Mouse (Mus musculus): ENCODE measurements around the gene Slc35a1. TPM values are rescaled to one million over a fixed set of nuclear protein-coding genes. Genes with fewer than 3 reads are reported as not detected.

Slc35a1 gene
- total and polyA plus RNA-seq, 3 experiments, result 24.3 to 26.0 TPM; not detected in 1

- no peaks in the 10 kb centered on the region for H3K9me3 ChIP-seq (replicated peaks; ENCODE audit: insufficient read depth, low read length)
- no peak for DNase-seq (ENCODE audit: low read depth, low spot score)
- no peak overlapping the region for H3K27ac ChIP-seq (ENCODE audit: control insufficient read depth, low read depth, low read length)
- no peaks in the 10 kb centered on the region for H3K27me3 ChIP-seq (ENCODE audit: control insufficient read depth in 1 of 2, insufficient read depth in 2 of 2, low read length in 2 of 2)
- no peak overlapping the region for H3K4me3 ChIP-seq (ENCODE audit: control insufficient read depth in 1 of 2, insufficient read depth in 1 of 2, low read depth in 2 of 2, low read length in 2 of 2)
- no peaks in the 10 kb centered on the region for H3K79me2 ChIP-seq (ENCODE audit: control insufficient read depth, insufficient read depth, low read length, poor library complexity)
- H3K9ac ChIP-seq (ENCODE audit: control insufficient read depth, low read depth, low read length, poor library complexity, severe bottlenecking), result no peak overlapping the region
- peaks cover 0 to 4% of the 10 kb centered on the region in 2 experiments; a peak in 2 of 4 replicates for H3K36me3 ChIP-seq (ENCODE audit: control insufficient read depth in 1 of 2, insufficient read depth in 2 of 2, low read length in 2 of 2)
- no peaks in the 10 kb centered on the region for H3K4me1 ChIP-seq (ENCODE audit: control insufficient read depth in 1 of 2, insufficient read depth in 2 of 2, low read length in 2 of 2)
- no peak for TF ChIP-seq MYC (IDR thresholded peaks at IDR 0.05; ENCODE audit: low read depth, low read length)
- TF ChIP-seq MAFK (IDR thresholded peaks at IDR 0.05; ENCODE audit: borderline replicate concordance, low read depth, low read length), result no peak
- no peak for TF ChIP-seq RCOR1 (IDR thresholded peaks at IDR 0.05; ENCODE audit: low read depth, low read length)
- TF ChIP-seq KAT2A (conservative IDR thresholded peaks at IDR 0.05; ENCODE audit: low read depth, low read length), result no peak
- no peak for TF ChIP-seq MAZ (IDR thresholded peaks at IDR 0.05; ENCODE audit: low read depth, low read length)
- TF ChIP-seq ZKSCAN1 (IDR thresholded peaks at IDR 0.05; ENCODE audit: low read depth, low read length), result no peak
- TF ChIP-seq JUND (IDR thresholded peaks at IDR 0.05; ENCODE audit: low read depth, low read length), result no peak
- TF ChIP-seq CHD1 (IDR thresholded peaks at IDR 0.05; ENCODE audit: low read depth, low read length), result no peak
- no peak for TF ChIP-seq POLR2A (IDR thresholded peaks at IDR 0.05; ENCODE audit: control insufficient read depth in 1 of 2, insufficient read depth in 1 of 2, low read depth in 1 of 2, low read length in 2 of 2, poor library complexity in 1 of 2)
- no peak for TF ChIP-seq RAD21 (IDR thresholded peaks at IDR 0.05; ENCODE audit: low read depth, low read length)
- no peak for TF ChIP-seq SIN3A (IDR thresholded peaks at IDR 0.05; ENCODE audit: low read length)
- TF ChIP-seq NELFE (IDR thresholded peaks at IDR 0.05; ENCODE audit: low read depth, low read length), result no peak
- no peak for TF ChIP-seq TBP (IDR thresholded peaks at IDR 0.05; ENCODE audit: low read depth, low read length)
- no peak for TF ChIP-seq USF2 (IDR thresholded peaks at IDR 0.05; ENCODE audit: borderline replicate concordance in 1 of 2, insufficient read depth in 1 of 2, low read depth in 1 of 2, low read length in 2 of 2)
- TF ChIP-seq ZNF384 (IDR thresholded peaks at IDR 0.05; ENCODE audit: low read depth, low read length), result no peak
- no peak for TF ChIP-seq ETS1 (IDR thresholded peaks at IDR 0.05; ENCODE audit: low read depth, low read length)
- TF ChIP-seq EP300 (IDR thresholded peaks at IDR 0.05; ENCODE audit: low read depth in 1 of 2, low read length in 2 of 2), result no peak
- TF ChIP-seq HCFC1 (IDR thresholded peaks at IDR 0.05; ENCODE audit: low read depth, low read length), result no peak
- no peak for TF ChIP-seq ZMIZ1 (IDR thresholded peaks at IDR 0.05; ENCODE audit: low read depth, low read length)
Measured at GRCm38 (mm10) chr4:34637386-34637785, 49.9 kb downstream of the Slc35a1 start.

- H3K36me3 ChIP-seq (ENCODE audit: control insufficient read depth in 1 of 2, insufficient read depth in 2 of 2, low read length in 2 of 2), result peaks cover 0 to 7% of the 10 kb centered on the region in 2 experiments; a peak in 2 of 4 replicates
- H3K9ac ChIP-seq (ENCODE audit: control insufficient read depth, low read depth, low read length, poor library complexity, severe bottlenecking), result no peak overlapping the region
- H3K4me1 ChIP-seq (ENCODE audit: control insufficient read depth in 1 of 2, insufficient read depth in 2 of 2, low read length in 2 of 2), result no peaks in the 10 kb centered on the region
- TF ChIP-seq KAT2A (conservative IDR thresholded peaks at IDR 0.05; ENCODE audit: low read depth, low read length), result no peak
- TF ChIP-seq USF2 (IDR thresholded peaks at IDR 0.05; ENCODE audit: borderline replicate concordance in 1 of 2, insufficient read depth in 1 of 2, low read depth in 1 of 2, low read length in 2 of 2), result no peak
- no peak for TF ChIP-seq SMC3 (IDR thresholded peaks at IDR 0.05; ENCODE audit: low read depth, low read length)
- no peak for TF ChIP-seq NELFE (IDR thresholded peaks at IDR 0.05; ENCODE audit: low read depth, low read length)
- no peak for TF ChIP-seq CTCF (IDR thresholded peaks at IDR 0.05 in 2 of 3, conservative IDR thresholded peaks at IDR 0.05 in 1 of 3; ENCODE audit: control insufficient read depth in 1 of 3, insufficient read depth in 1 of 3, low read depth in 2 of 3, low read length in 3 of 3, poor library complexity in 1 of 3, severe bottlenecking in 1 of 3)
- H3K27me3 ChIP-seq (ENCODE audit: control insufficient read depth in 1 of 2, insufficient read depth in 2 of 2, low read length in 2 of 2), result no peaks in the 10 kb centered on the region
- no peaks in the 10 kb centered on the region for H3K9me3 ChIP-seq (replicated peaks; ENCODE audit: insufficient read depth, low read length)
- no peak for DNase-seq (ENCODE audit: low read depth, low spot score)
- no peak overlapping the region for H3K27ac ChIP-seq (ENCODE audit: control insufficient read depth, low read depth, low read length)
- no peaks in the 10 kb centered on the region for H3K79me2 ChIP-seq (ENCODE audit: control insufficient read depth, insufficient read depth, low read length, poor library complexity)
- H3K4me3 ChIP-seq (ENCODE audit: control insufficient read depth in 1 of 2, insufficient read depth in 1 of 2, low read depth in 2 of 2, low read length in 2 of 2), result no peak overlapping the region
Measured at GRCm38 (mm10) chr4:34636036-34636435, 51.2 kb downstream of the Slc35a1 start.
